Mouse (Mus musculus): ENCODE data around the gene Lpo.

DNA sequence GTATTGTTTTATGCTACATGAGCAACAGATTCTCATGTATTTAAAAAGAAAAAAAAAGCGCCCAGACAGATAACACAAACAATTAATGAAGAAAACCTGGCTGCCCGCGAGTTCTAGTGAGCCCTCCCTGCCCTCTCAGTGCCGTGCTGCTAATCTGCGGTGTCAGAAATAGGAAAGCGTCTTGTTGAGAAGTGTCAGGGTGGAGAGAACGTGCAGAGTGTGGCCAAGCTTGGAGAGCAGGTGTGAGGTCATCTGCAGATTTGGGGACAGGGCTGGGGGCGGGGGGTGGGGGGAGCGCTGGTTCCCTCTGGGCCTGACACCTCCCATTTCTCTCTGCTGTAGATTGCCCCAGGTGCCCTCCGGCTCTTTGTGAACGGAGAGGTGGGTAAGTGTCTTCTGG is 31.2 kb upstream of the Lpo start:
- TF ChIP-seq CTCF (IDR thresholded peaks at IDR 0.05): no peak
- no peak for TF ChIP-seq EP300 (IDR thresholded peaks at IDR 0.05)
